Mouse (Mus musculus) megakaryocyte, embryonic 14.5 days (primary cell): ENCODE data around the gene Ube3b.

Experiments used
- FLI1 ChIP-seq: IDR thresholded peaks from 2 replicates; pipeline ENCODE4 v1.6.1; 2012; ENCODE audit warnings: low read length, inconsistent platforms, mixed read lengths
- GATA1 ChIP-seq: IDR thresholded peaks from 3 replicates; pipeline ENCODE4 v1.6.1; 2012; ENCODE audit warnings: mixed read lengths, low read length, inconsistent platforms, borderline replicate concordance

- TF ChIP-seq GATA1 = no peak
- TF ChIP-seq FLI1 = no peak
Measured at GRCm38 (mm10) chr5:114359586-114359985, 20.8 kb upstream of the Ube3b start.
